Mouse (Mus musculus) adrenal gland, postnatal 14 days (tissue): Measurements from ENCODE around the gene Camp. TPM values are rescaled to one million over a fixed set of nuclear protein-coding genes. Genes with fewer than 3 reads are reported as not detected.
"Not testable (repeated sequence)": the region's sequence is repeated elsewhere in the genome, so short reads cannot be mapped to it uniquely, and the experiment has no call there.

Experiments
- DNase-seq: peaks from one replicate; pipeline ENCODE4 v3.0.0; 2021; ENCODE audit warnings: mixed read lengths
- microRNA-seq, 2 experiments: library from miRNA; unstranded; fragments of <30 nt; microRNA quantifications; one replicate each; pipeline ENCODE4 v1.2.0; 2021
- total RNA-seq: library from RNA; stranded (reverse); gene quantifications from 2 replicates; pipeline ENCODE4 v1.2.3, GENCODE M21; 2021

Gene Camp
- total RNA-seq, 1 experiment from 2014 or later: 5.2 TPM

GRCm38 (mm10) chr9:109850099-109850498 is 682 bp upstream of the Camp start:
- DNase-seq: no peak

DNA sequence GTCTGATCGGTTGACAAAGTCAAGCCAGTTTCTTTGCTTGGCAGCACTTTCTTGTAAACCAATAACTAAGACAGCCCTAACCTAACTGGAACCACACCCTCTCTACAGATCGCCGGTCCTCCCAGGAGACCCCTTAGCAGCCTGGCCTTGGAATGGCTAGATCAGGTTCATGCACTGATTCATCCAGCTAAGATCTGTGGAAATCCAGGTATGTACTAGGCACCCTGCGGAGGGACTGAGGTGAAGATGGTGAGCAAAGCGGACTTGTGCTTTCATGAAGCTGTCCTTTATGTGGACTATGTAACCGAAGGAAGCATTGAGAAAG is 16.4 kb downstream of the Camp start:
- peak; percentile 6 for DNase-seq

- peak; percentile 92 for DNase-seq
Observed at GRCm38 (mm10) chr9:109832391-109833087, 16.9 kb downstream of the Camp start, which contains the start of gene Nme6. Nme6 (plus strand) TSS chr9:109832749.

- DNase-seq: no peak
Observed at GRCm38 (mm10) chr9:109826181-109826580, 23.2 kb downstream of the Camp start.

DNA sequence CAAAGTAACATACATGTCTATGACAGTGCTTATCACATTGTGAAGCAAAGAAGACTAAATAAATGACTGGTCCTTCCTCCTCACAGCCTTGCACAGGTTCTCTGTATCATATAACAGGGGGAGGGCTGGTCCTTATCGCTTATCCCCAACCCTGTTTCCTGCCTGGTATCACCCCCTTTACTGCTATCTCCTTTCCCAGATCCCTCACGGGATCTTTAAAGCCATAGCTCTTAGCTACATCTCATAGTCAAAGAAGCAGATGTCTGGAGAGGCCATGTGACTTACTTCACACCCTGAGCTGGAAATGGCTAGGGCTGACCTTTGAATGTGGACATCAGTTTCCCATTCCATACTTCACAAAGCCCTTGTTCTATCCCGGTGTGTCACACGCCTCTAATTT is 23.7 kb downstream of the Camp start:
- DNase-seq: no peak

- no peak for DNase-seq
Observed at GRCm38 (mm10) chr9:109816341-109816740, 33.1 kb downstream of the Camp start.

DNA sequence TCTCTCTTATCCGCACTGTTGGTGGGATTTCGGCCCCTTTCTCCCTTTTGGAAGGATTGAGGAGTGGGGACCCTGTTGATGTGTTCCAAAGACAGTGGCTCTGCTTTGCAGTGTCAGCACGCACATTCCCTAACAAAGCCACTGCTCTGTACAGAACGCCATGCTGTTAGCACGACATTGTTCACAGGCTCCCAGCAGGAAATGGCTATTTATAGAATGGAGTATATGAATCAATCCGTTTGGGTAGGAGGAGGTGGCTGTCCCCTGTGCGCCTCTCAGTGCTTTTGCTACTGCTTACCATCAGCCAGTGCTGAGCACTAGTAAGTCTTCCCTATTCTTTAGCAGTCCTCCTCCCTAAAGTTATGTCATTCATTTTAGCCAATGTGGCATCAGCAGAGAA is 36.0 kb downstream of the Camp start:
- no peak for DNase-seq

DNA sequence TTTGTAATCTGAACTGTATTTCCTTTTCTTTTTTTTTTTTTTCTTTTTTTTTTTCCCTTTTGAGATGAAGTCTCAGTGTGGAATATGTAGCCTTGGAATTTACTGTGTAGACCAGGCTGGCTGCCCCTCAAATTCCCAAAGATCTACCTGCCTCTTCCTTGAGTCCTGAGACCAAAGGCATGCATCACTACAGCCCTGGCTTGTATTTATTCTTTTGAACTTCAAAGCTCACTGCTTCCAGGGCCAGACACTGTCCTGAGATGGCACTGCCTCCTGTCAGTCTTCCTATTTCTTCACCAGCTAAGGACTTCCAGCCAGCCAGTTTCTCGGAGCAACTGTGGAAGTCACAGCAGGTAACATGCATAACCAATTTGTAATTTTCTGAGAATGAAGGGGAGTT is 37.4 kb downstream of the Camp start, which contains the start of gene Spink8:
Gene Spink8 (plus strand): TSS at position 301 of the 400 bp plus-strand sequence.
- no peak for DNase-seq

GRCm38 (mm10) chr9:109807898-109808297 is 41.5 kb downstream of the Camp start:
- DNase-seq: no peak

DNA sequence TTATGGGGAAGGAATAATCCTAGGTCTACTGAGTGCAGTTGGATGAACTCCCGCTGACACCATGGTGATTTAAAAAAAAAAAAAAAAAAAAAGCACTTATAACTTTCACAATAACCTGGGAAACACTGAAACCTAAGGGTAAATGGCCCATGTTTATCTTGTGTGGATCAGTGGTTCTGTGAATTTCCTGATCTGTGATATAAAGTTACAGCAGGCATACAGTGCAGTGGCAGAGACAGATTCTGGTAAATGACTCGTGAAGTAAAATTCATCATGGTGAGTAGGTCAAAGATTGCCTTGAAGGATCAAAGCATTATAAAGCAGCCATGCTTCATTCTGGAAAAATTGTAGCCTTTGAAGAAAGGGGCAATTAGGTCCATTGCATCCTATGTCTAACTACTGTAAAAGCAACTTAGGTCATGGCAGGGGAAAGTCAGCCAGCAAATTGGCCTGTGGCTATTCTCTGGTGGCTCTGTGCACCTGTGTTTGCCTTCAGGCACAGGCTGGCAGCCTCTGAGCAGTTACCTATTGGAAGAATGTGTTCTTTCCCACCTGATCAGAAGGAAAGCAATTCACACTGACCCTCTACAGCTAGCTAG is 42.6 kb downstream of the Camp start:
- no peak for DNase-seq

- no peak for DNase-seq
Observed at GRCm38 (mm10) chr9:109806260-109806659, 43.2 kb downstream of the Camp start.

DNA sequence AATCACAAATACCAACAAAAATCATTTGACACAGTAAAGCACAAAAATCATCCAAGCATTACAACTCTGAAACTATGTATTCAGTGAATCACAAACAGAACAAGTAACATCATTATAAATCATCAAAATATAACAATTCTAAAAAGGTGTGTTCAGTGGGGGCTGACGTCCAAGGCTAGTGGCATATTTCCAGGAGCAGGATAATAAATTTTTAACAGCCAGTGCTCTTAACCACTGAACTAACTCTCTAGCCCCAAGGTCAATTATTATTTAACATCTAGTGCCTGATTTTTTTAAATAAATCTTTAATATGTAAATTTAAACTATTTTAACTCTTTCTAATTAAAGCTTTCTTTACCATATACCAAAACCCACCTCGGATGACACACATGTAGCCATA is 43.8 kb downstream of the Camp start:
- DNase-seq: not testable (repeated sequence)

DNA sequence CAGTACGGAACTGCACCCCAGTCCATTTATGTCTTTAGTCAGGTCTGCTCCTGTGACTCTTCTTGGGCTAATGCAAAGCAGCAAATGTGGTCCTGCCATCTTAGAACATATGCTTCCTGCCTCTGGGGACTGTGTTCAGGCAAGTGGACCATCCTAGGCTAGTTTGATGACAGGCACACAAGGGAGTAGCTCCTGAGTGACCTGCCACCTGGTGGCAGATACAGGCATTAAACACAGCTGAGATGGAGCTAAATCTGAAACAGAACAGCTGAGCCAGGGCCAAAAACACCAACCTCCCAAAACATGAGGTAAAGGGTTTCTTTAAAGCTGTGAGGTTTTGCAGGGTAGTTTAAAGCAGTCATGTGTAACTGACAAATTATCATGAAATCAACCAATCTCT is 51.4 kb downstream of the Camp start:
- peak; percentile 59 for DNase-seq

Small RNA genes lying within 50 kb of the gene (microRNA-seq; reads per million reads assigned to microRNA genes)
- 0 to 0.43 reads per million in 2 experiments for gene Mir7089

Other genes with a start within 250 kb of the Camp start
- gene Fbxw24, start 223.6 kb downstream of the Camp start, total RNA-seq: not detected in 2 replicates
- gene Fbxw25, start 185.0 kb downstream of the Camp start, total RNA-seq: not detected in 2 replicates
- not detected in 2 replicates for gene Fbxw18, start 146.9 kb downstream of the Camp start, total RNA-seq
- not detected in 2 replicates for gene Fbxw26, start 103.5 kb downstream of the Camp start, total RNA-seq
- not detected in 2 replicates for gene Fbxw27, start 58.9 kb downstream of the Camp start, total RNA-seq
- gene Spink8, start 37.3 kb downstream of the Camp start, total RNA-seq: 17.4 and 19.3 TPM in 2 replicates
- 18.1 and 19.8 TPM in 2 replicates for gene Nme6, start 16.9 kb downstream of the Camp start, total RNA-seq
- 14.6 and 16.7 TPM in 2 replicates for gene Cdc25a, start 26.0 kb upstream of the Camp start, total RNA-seq
- 85.4 and 94.2 TPM in 2 replicates for gene Map4, start 81.8 kb upstream of the Camp start, total RNA-seq